Mouse (Mus musculus) kidney, adult 2 months (tissue): Measurements from ENCODE around the gene Cd247.

Experiments used
- CTCF ChIP-seq: fragments of 200-500 bp; conservative IDR thresholded peaks from 2 replicates; pipeline ENCODE4 v1.5.1; 2011; ENCODE audit warnings: low read depth, mild to moderate bottlenecking, control low read depth, low read length, moderate library complexity, mixed read lengths; ENCODE audit not compliant: insufficient read depth, insufficient read length
- POLR2A ChIP-seq: fragments of 200-500 bp; IDR thresholded peaks from one replicate; pipeline ENCODE4 v1.6.1; 2011; ENCODE audit warnings: low read depth, low read length, control low read depth

- no peak for TF ChIP-seq CTCF
- TF ChIP-seq POLR2A, result no peak
Observed at GRCm38 (mm10) chr1:165834633-165834975, 46.1 kb downstream of the Cd247 start.
